Mouse (Mus musculus): Measurements from ENCODE around the gene Cdkn2d. TPM values are rescaled to one million over a fixed set of nuclear protein-coding genes. Genes with fewer than 3 reads are reported as not detected.
A peak's percentile ranks its signal among the peaks of the same experiment; 100 is the strongest.
"Not testable (repeated sequence)": the region's sequence is repeated elsewhere in the genome, so short reads cannot be mapped to it uniquely, and the experiment has no call there.

Cdkn2d gene
- polyA plus RNA-seq, 1 experiment from 2014 or later: 91.3 TPM

- Histone ChIP-seq H3K4me1 (peaks cover 10% of the 10 kb centered on the region; the same call in 1 of the 2 replicates), H3K27ac (replicated peaks) (no peak overlapping the region), H3K9me3 (no peaks in the 10 kb centered on the region), H3K4me3 (no peak overlapping the region), H3K4me2 (replicated peaks) (no peak overlapping the region), H3K9ac (replicated peaks) (no peak overlapping the region), H3K27me3 (no peaks in the 10 kb centered on the region), H3K36me3 (no peaks in the 10 kb centered on the region)
- WGBS: 81% methylated on average over 3 of the region's 3 CpGs
- no peak for ATAC-seq (replicated peaks)
Measured at GRCm38 (mm10) chr9:21328041-21328440, 36.8 kb upstream of the Cdkn2d start.

DNA sequence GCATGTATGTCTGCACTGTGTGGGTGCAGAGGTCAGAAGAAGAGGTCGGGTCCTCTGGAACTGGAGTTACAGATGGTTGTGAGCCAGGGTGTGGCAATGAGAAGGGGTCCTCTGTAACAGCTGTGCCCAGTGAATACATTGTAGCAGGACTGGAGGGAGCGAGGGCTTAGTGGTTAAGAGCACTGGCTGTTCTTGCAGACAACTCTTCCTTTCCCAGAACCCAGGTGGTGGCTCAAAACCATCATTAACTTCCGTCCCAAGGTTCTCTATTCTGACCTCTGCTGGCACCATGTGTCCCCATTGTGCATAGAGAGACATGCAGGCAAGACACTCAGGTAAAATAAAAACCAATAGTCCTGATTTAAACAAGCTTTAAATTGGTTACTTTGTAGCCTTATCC, 36.4 kb upstream of the Cdkn2d start:
- no peak overlapping the region for H3K4me2 ChIP-seq (replicated peaks)
- ATAC-seq (replicated peaks): no peak
- peaks cover 6% of the 10 kb centered on the region; the same call in 1 of the 2 replicates for H3K4me1 ChIP-seq
- no peaks in the 10 kb centered on the region for H3K9me3 ChIP-seq
- H3K27me3 ChIP-seq: no peaks in the 10 kb centered on the region
- no peak overlapping the region for H3K4me3 ChIP-seq
- H3K36me3 ChIP-seq: no peaks in the 10 kb centered on the region
- H3K9ac ChIP-seq (replicated peaks): no peak overlapping the region
- H3K27ac ChIP-seq (replicated peaks): no peak overlapping the region
- WGBS: 83% methylated on average over 3 of the region's 3 CpGs

DNA sequence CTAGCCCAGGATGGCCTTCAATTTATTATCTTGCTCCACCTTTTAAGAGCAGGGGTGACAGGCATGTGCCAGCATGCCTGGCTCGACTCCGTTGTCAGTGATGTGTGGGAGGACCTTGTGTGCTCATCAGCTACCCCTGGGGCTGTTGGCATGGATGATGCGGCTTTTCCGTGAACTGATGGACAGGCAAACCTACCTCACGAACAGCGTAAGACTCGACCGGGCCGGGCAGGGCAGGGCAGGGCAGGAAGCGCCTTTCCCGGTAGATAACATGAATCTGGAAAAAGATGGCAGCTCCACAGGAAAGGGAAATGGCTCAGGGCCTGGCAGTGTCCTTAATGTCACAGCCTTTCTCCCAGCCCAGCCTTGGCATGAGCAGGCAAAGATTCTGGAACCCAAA, 33.1 kb upstream of the Cdkn2d start:
- 91% methylated on average over 11 of the region's 11 CpGs for WGBS
- no peak overlapping the region for H3K4me3 ChIP-seq
- H3K27me3 ChIP-seq: no peaks in the 10 kb centered on the region
- H3K4me1 ChIP-seq: peaks cover 17% of the 10 kb centered on the region
- H3K36me3 ChIP-seq: no peaks in the 10 kb centered on the region
- no peak overlapping the region for H3K27ac ChIP-seq (replicated peaks)
- H3K9ac ChIP-seq (replicated peaks): no peak overlapping the region
- no peak overlapping the region for H3K4me2 ChIP-seq (replicated peaks)
- no peak for ATAC-seq (replicated peaks)
- H3K9me3 ChIP-seq: no peaks in the 10 kb centered on the region

DNA sequence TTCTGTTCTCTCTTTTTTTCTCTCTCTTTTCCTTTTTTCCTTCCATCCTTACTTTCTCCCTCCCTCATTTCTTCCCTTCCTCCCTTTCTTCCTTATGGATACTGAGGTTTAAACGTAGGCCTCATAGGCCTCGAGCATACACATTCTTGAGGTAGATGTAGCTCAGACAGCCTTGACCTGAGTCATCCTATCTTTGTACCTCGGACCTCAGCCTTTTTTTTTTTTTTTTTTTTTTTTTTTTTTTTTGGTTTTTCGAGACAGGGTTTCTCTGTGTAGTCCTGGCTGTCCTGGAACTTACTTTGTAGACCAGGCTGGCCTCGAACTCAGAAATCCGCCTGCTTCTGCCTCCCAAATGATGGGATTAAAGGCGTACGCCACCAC, 31.7 kb upstream of the Cdkn2d start:
- not testable (repeated sequence) for H3K27me3 ChIP-seq; H3K4me3 ChIP-seq; H3K9me3 ChIP-seq; H3K4me2 ChIP-seq (replicated peaks); H3K27ac ChIP-seq (replicated peaks); H3K9ac ChIP-seq (replicated peaks); H3K36me3 ChIP-seq; ATAC-seq (replicated peaks)
- 92% methylated on average over 8 of the region's 8 CpGs for WGBS
- H3K4me1 ChIP-seq: peaks cover 17% of the 10 kb centered on the region

- Histone ChIP-seq H3K27ac (replicated peaks) (no peak overlapping the region), H3K4me1 (peaks cover 17% of the 10 kb centered on the region), H3K27me3 (no peaks in the 10 kb centered on the region), H3K4me2 (replicated peaks) (peak overlapping the region; percentile 87), H3K9me3 (no peaks in the 10 kb centered on the region), H3K9ac (replicated peaks) (no peak overlapping the region), H3K4me3 (peak overlapping the region; percentile 88), H3K36me3 (no peaks in the 10 kb centered on the region)
- WGBS: 75% methylated on average over 19 of the region's 19 CpGs
- no peak for ATAC-seq (replicated peaks)
Measured at GRCm38 (mm10) chr9:21322211-21322916, 31.2 kb upstream of the Cdkn2d start.

GRCm38 (mm10) chr9:21321513-21321835, 30.3 kb upstream of the Cdkn2d start:
- no peak; the same call in 1 of the 2 replicates for ATAC-seq (replicated peaks)
- H3K27ac ChIP-seq (replicated peaks): 0 out of 2 replicates have a peak overlapping the region, but pooled peaks have one; percentile 10
- H3K36me3 ChIP-seq: no peaks in the 10 kb centered on the region
- WGBS: 15% methylated on average over 6 of the region's 6 CpGs
- H3K9ac ChIP-seq (replicated peaks): peak overlapping the region; percentile 83
- H3K27me3 ChIP-seq: no peaks in the 10 kb centered on the region
- peaks cover 17% of the 10 kb centered on the region for H3K4me1 ChIP-seq
- H3K4me3 ChIP-seq: peak overlapping the region; percentile 88
- H3K9me3 ChIP-seq: no peaks in the 10 kb centered on the region
- H3K4me2 ChIP-seq (replicated peaks): peak overlapping the region; percentile 87

DNA sequence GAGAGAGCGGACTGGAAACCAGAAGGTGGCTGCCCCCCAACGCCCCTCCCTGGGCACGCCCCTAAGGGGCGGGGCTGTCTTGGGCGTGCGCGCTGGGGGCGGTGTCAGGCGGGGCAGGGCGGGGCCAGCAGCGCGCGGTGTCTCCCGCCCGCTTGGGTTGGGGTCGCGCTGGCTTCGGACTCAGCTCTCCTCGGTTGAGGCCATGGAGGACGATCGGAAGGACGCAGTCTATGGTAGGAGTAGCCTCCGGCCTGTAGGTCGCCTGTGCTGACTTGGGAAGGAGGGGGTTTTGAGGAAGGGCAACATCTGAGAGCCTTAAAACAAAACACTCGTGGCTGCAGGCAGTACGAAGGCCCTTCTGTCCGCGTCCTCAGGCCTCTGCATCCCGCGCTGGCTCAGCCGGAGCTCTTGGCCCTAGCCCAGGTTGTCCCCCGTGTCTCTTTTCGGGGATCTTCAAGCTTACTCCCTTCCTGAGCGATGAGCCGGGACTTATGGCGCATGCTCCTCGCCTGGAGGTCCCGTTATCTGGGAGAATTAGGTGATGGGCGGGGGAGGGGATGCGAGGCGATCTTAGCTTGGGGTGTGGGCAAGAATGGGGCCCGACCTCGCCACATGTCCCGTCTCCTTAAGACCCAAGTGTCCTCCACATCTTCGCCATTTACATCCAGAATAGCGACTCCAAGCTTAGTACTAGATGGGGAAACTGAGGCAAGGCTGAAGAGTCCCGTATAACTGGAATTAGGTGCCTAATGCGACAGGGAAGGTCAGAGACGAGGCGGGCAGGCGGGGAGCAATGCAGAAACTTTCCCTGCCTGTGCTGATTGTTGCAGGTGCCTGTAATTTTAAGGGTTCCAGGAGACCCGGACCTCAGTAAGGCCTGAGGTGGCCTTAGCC, 29.7 kb upstream of the Cdkn2d start, which contains the start of gene Slc44a2:
TSS of gene Slc44a2 (plus strand) at position 80 of the 894 bp plus-strand sequence.
- Histone ChIP-seq H3K36me3 (no peaks in the 10 kb centered on the region), H3K4me1 (peaks cover 17% of the 10 kb centered on the region), H3K27me3 (no peaks in the 10 kb centered on the region), H3K4me3 (peak within 1 kb of the TSS; percentile 88), H3K27ac (replicated peaks) (peak within 1 kb of the TSS; percentile 49), H3K9me3 (no peaks in the 10 kb centered on the region), H3K4me2 (replicated peaks) (peak within 1 kb of the TSS; percentile 87), H3K9ac (replicated peaks) (peak within 1 kb of the TSS; percentile 83)
- WGBS: under 1% methylated on average over 52 of the region's 52 CpGs
- peak; percentile 93 for ATAC-seq (replicated peaks)

DNA sequence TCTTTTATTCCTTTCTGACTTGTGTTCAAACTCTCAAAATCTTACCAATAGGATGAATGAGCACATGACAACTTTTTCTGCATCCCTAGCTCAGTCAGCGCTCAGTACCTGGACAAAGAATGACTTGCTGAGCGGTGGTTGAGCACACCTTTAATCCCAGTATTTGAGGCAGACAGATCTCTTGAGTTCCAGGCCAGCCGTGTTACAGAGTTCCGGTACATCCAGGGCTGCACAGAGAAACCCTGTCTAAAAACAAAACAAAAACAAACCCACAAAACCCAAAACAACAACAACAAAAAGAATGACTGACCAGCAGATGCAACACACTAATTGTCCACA, 29.0 kb upstream of the Cdkn2d start:
- no peaks in the 10 kb centered on the region for H3K9me3 ChIP-seq
- no peak overlapping the region for H3K27ac ChIP-seq (replicated peaks)
- peak overlapping the region; percentile 83 for H3K9ac ChIP-seq (replicated peaks)
- peak overlapping the region; percentile 87 for H3K4me2 ChIP-seq (replicated peaks)
- WGBS: 14% methylated on average over 4 of the region's 4 CpGs
- peak overlapping the region; percentile 88 for H3K4me3 ChIP-seq
- no peaks in the 10 kb centered on the region for H3K36me3 ChIP-seq
- no peaks in the 10 kb centered on the region for H3K27me3 ChIP-seq
- peaks cover 17% of the 10 kb centered on the region for H3K4me1 ChIP-seq
- no peak; the same call in 1 of the 2 replicates for ATAC-seq (replicated peaks)

- Histone ChIP-seq H3K4me1 (peaks cover 17% of the 10 kb centered on the region), H3K9ac (replicated peaks) (no peak overlapping the region), H3K27me3 (no peaks in the 10 kb centered on the region), H3K4me3 (no peak overlapping the region), H3K27ac (replicated peaks) (no peak overlapping the region), H3K9me3 (no peaks in the 10 kb centered on the region), H3K36me3 (no peaks in the 10 kb centered on the region), H3K4me2 (replicated peaks) (no peak overlapping the region)
- WGBS: 91% methylated on average over 4 of the region's 4 CpGs
- ATAC-seq (replicated peaks): no peak
Measured at GRCm38 (mm10) chr9:21319503-21319902, 28.3 kb upstream of the Cdkn2d start.

GRCm38 (mm10) chr9:21318792-21319191, 27.6 kb upstream of the Cdkn2d start:
- no peak for ATAC-seq (replicated peaks)
- H3K4me3 ChIP-seq: no peak overlapping the region
- no peaks in the 10 kb centered on the region for H3K9me3 ChIP-seq
- H3K27me3 ChIP-seq: no peaks in the 10 kb centered on the region
- no peak overlapping the region for H3K9ac ChIP-seq (replicated peaks)
- 92% methylated on average over 6 of the region's 6 CpGs for WGBS
- no peak overlapping the region for H3K27ac ChIP-seq (replicated peaks)
- H3K36me3 ChIP-seq: no peaks in the 10 kb centered on the region
- peaks cover 17% of the 10 kb centered on the region for H3K4me1 ChIP-seq
- no peak overlapping the region for H3K4me2 ChIP-seq (replicated peaks)

GRCm38 (mm10) chr9:21316696-21317095, 25.5 kb upstream of the Cdkn2d start:
- Histone ChIP-seq H3K9ac (replicated peaks) (no peak overlapping the region), H3K27me3 (peaks cover 11% of the 10 kb centered on the region), H3K36me3 (no peaks in the 10 kb centered on the region), H3K4me3 (no peak overlapping the region), H3K4me2 (replicated peaks) (no peak overlapping the region), H3K9me3 (no peaks in the 10 kb centered on the region), H3K27ac (replicated peaks) (no peak overlapping the region), H3K4me1 (peaks cover 15% of the 10 kb centered on the region)
- no peak for ATAC-seq (replicated peaks)
- WGBS: 76% methylated on average over 7 of the region's 7 CpGs

DNA sequence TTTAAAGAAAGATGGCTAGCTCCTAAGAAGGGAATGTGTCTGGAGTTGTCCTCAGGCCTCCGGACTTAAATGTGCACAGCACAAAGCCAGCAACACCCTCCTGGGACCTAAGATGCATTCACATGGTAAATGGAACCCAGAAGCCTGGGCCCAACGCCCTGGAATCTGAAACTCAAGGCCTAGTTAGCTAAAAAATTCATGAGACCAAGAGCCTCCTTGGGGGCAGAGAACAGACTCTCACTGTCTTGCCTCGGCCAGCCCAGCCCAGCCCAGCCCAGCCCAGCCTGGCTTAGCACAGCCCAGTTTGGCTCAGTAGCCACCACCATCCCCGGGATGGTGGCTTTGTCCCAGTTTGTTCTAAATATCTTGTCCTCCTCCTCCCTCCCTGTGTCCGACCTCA, 24.2 kb upstream of the Cdkn2d start:
- H3K36me3 ChIP-seq: no peaks in the 10 kb centered on the region
- no peak overlapping the region for H3K9ac ChIP-seq (replicated peaks)
- peaks cover 8% of the 10 kb centered on the region; the same call in 1 of the 2 replicates for H3K4me1 ChIP-seq
- no peak overlapping the region for H3K27ac ChIP-seq (replicated peaks)
- ATAC-seq (replicated peaks): no peak
- 59% methylated on average over 5 of the region's 5 CpGs for WGBS
- peaks cover 16% of the 10 kb centered on the region for H3K27me3 ChIP-seq
- H3K4me3 ChIP-seq: no peak overlapping the region
- H3K9me3 ChIP-seq: no peaks in the 10 kb centered on the region
- H3K4me2 ChIP-seq (replicated peaks): no peak overlapping the region
